Mouse (Mus musculus): ENCODE data around the gene Omt2b. TPM values are rescaled to one million over a fixed set of nuclear protein-coding genes. Genes with fewer than 3 reads are reported as not detected.
"Not testable (repeated sequence)": the region's sequence is repeated elsewhere in the genome, so short reads cannot be mapped to it uniquely, and the experiment has no call there.

The Omt2b gene
- total RNA-seq, 2 experiments from 2014 or later = not detected

GRCm38 (mm10) chr9:78354665-78355578 lies 27.5 kb downstream of the Omt2b start:
- no peak for DNase-seq

GRCm38 (mm10) chr9:78355611-78356010 lies 28.2 kb downstream of the Omt2b start, which contains the start of gene Gsta2:
TSS of gene Gsta2 (minus strand) at chr9:78355788.
- DNase-seq = no peak

- DNase-seq = no peak
These were observed 30.7 kb downstream of the Omt2b start for GRCm38 (mm10) chr9:78358053-78358452.

- no peak for DNase-seq
These were observed 32.5 kb downstream of the Omt2b start for GRCm38 (mm10) chr9:78359750-78360483.

- DNase-seq = no peak
These were observed 33.1 kb downstream of the Omt2b start for GRCm38 (mm10) chr9:78360484-78360872.

GRCm38 (mm10) chr9:78363374-78363773 lies 36.0 kb downstream of the Omt2b start:
- no peak for DNase-seq

GRCm38 (mm10) chr9:78364701-78365100 lies 37.3 kb downstream of the Omt2b start:
- DNase-seq = no peak

GRCm38 (mm10) chr9:78365850-78366544 lies 38.6 kb downstream of the Omt2b start:
- no peak for DNase-seq

- not testable (repeated sequence) for DNase-seq
These were observed 40.6 kb downstream of the Omt2b start, which contains the start of gene Dppa5a for GRCm38 (mm10) chr9:78367959-78368358. TSS of gene Dppa5a (minus strand) at chr9:78368177.

GRCm38 (mm10) chr9:78368671-78369293 lies 41.4 kb downstream of the Omt2b start:
- no peak for DNase-seq

- DNase-seq = no peak
These were observed 42.0 kb downstream of the Omt2b start for GRCm38 (mm10) chr9:78369349-78369748.

- DNase-seq = no peak
These were observed 42.4 kb downstream of the Omt2b start for GRCm38 (mm10) chr9:78369786-78370185.

GRCm38 (mm10) chr9:78371441-78371840 lies 44.1 kb downstream of the Omt2b start:
- DNase-seq = no peak

GRCm38 (mm10) chr9:78372827-78373504 lies 45.6 kb downstream of the Omt2b start:
- no peak for DNase-seq

- DNase-seq = no peak
These were observed 47.0 kb downstream of the Omt2b start for GRCm38 (mm10) chr9:78374397-78374796.

GRCm38 (mm10) chr9:78374885-78375389 lies 47.5 kb downstream of the Omt2b start:
- no peak for DNase-seq

- no peak for DNase-seq
These were observed 48.1 kb downstream of the Omt2b start for GRCm38 (mm10) chr9:78375486-78375885.

GRCm38 (mm10) chr9:78377546-78377945 lies 50.2 kb downstream of the Omt2b start:
- DNase-seq = no peak

GRCm38 (mm10) chr9:78378113-78378785 lies 50.9 kb downstream of the Omt2b start, which contains the start of gene Ooep:
TSS of gene Ooep (minus strand) at chr9:78378725.
- DNase-seq = no peak
